Mouse (Mus musculus) Patski (cell line): ENCODE measurements around the gene Fgf11. TPM values are rescaled to one million over a fixed set of nuclear protein-coding genes. Genes with fewer than 3 reads are reported as not detected.

ENCODE experiments used
- ATAC-seq: fragments of 100-300 bp; one replicate; pipeline ENCODE4 v1.8.0; 2021
- CTCF ChIA-PET: fragments of 350-600 bp; sonication (Branson Sonifier 250); formaldehyde crosslinking; loops from one replicate; lab custom pipeline; 2022; ENCODE audit warnings: inconsistent platforms; lab: Charles Lee
- POLR2A ChIA-PET: fragments of 350-600 bp; sonication (Branson Sonifier 250); formaldehyde crosslinking; loops from one replicate; lab custom pipeline; 2022; ENCODE audit warnings: antibody characterized with exemption, inconsistent platforms; lab: Charles Lee
- DNase-seq: peaks from one replicate; pipeline ENCODE4 v3.0.0-alpha.2; 2011; ENCODE audit warnings: low read depth, low spot score
- H3K27me3 ChIP-seq: fragments of 371-371 bp; one replicate; pipeline ENCODE4 v1.5.1; 2021
- CTCF ChIP-seq: fragments of 100-300 bp; IDR thresholded peaks from one replicate; pipeline ENCODE4 v1.5.1; 2021
- in situ Hi-C: fragments of 300-500 bp; cut with MboI; formaldehyde crosslinking; loops from 3 replicates; pipeline ENCODE4 v1.11.1; 2018; ENCODE audit warnings: low pct_unique_long_range_greater_than_20kb, mixed read lengths
- polyA plus RNA-seq: library from polyadenylated mRNA; unstranded; gene quantifications from one replicate; pipeline ENCODE4 v1.2.3, GENCODE M21; 2021

Fgf11 gene
- polyA plus RNA-seq, 1 experiment from 2014 or later: 0.03 TPM

GRCm38 (mm10) chr11:69787306-69787705 is 14.4 kb downstream of the Fgf11 start:
- in situ Hi-C loops: no loop called here
- no peak for DNase-seq
- CTCF ChIA-PET: no interaction called here
- TF ChIP-seq CTCF: no peak
- no peaks in the 10 kb centered on the region for H3K27me3 ChIP-seq
- no peak for ATAC-seq
- POLR2A ChIA-PET: no interaction called here

- TF ChIP-seq CTCF: no peak
- no peaks in the 10 kb centered on the region for H3K27me3 ChIP-seq
- DNase-seq: no peak
- in situ Hi-C loops: no loop called here
- CTCF ChIA-PET: interaction anchor here (0.7 to 1.9 kb wide), 3 partner anchors 10 to 15 kb away, joined by 3 to 7 read pairs (median 4); no protein-coding TSS in a partner anchor
- no peak for ATAC-seq
- POLR2A ChIA-PET: no interaction called here
Measured at GRCm38 (mm10) chr11:69784793-69785272, 16.8 kb downstream of the Fgf11 start.

- ATAC-seq (no peak), DNase-seq (no peak)
- in situ Hi-C loops: no loop called here
- TF ChIP-seq CTCF: no peak
- no peaks in the 10 kb centered on the region for H3K27me3 ChIP-seq
- CTCF ChIA-PET: interaction anchor here (1.2 kb wide), 1 partner anchor 11 kb away, joined by 3 read pairs; no protein-coding TSS in a partner anchor
- POLR2A ChIA-PET: interaction anchor here (1.0 to 2.0 kb wide), 2 partner anchors 15 to 101 kb away, joined by 3 to 6 read pairs; no protein-coding TSS in a partner anchor
Measured at GRCm38 (mm10) chr11:69781828-69782227, 19.8 kb downstream of the Fgf11 start.

- POLR2A ChIA-PET: interaction anchor here (1.0 to 1.2 kb wide), 3 partner anchors 10 to 59 kb away, joined by 3 to 4 read pairs (median 3); partner anchors contain the start of genes Nlgn2 and Tmem256
- DNase-seq: no peak
- in situ Hi-C loops: no loop called here
- no peaks in the 10 kb centered on the region for H3K27me3 ChIP-seq
- CTCF ChIA-PET: no interaction called here
- TF ChIP-seq CTCF: no peak
- no peak for ATAC-seq
Measured at GRCm38 (mm10) chr11:69778985-69779384, 22.7 kb downstream of the Fgf11 start.

GRCm38 (mm10) chr11:69778258-69778982 is 23.2 kb downstream of the Fgf11 start:
- no peak for TF ChIP-seq CTCF
- no peak for DNase-seq
- in situ Hi-C loops: no loop called here
- ChIA-PET CTCF (interaction anchor here (1.3 kb wide), 1 partner anchor 15 kb away, joined by 3 read pairs; no protein-coding TSS in a partner anchor), POLR2A (interaction anchor here (1.0 to 1.2 kb wide), 3 partner anchors 10 to 60 kb away, joined by 3 to 4 read pairs (median 3); partner anchors contain the start of genes Nlgn2 and Tmem256)
- H3K27me3 ChIP-seq: no peaks in the 10 kb centered on the region
- no peak for ATAC-seq

- DNase-seq: no peak
- ATAC-seq: no peak
- in situ Hi-C loops: no loop called here
- H3K27me3 ChIP-seq: no peaks in the 10 kb centered on the region
- ChIA-PET CTCF (interaction anchor here (1.3 kb wide), 1 partner anchor 15 kb away, joined by 3 read pairs; no protein-coding TSS in a partner anchor), POLR2A (interaction anchor here (1.0 to 1.2 kb wide), 3 partner anchors 10 to 60 kb away, joined by 3 to 4 read pairs (median 3); partner anchors contain the start of genes Nlgn2 and Tmem256)
- no peak for TF ChIP-seq CTCF
Measured at GRCm38 (mm10) chr11:69777504-69778257, 24.0 kb downstream of the Fgf11 start.

GRCm38 (mm10) chr11:69776488-69776887 is 25.2 kb downstream of the Fgf11 start:
- no peak for TF ChIP-seq CTCF
- POLR2A ChIA-PET: no interaction called here
- in situ Hi-C loops: no loop called here
- no peak for DNase-seq
- H3K27me3 ChIP-seq: no peaks in the 10 kb centered on the region
- CTCF ChIA-PET: no interaction called here
- ATAC-seq: no peak

- no peak for TF ChIP-seq CTCF
- ChIA-PET POLR2A (no interaction called here), CTCF (no interaction called here)
- DNase-seq: no peak
- no peaks in the 10 kb centered on the region for H3K27me3 ChIP-seq
- in situ Hi-C loops: no loop called here
- no peak for ATAC-seq
Measured at GRCm38 (mm10) chr11:69775716-69776115, 25.9 kb downstream of the Fgf11 start.

- ChIA-PET POLR2A (no interaction called here), CTCF (interaction anchor here (0.7 kb wide), 1 partner anchor 10 kb away, joined by 3 read pairs; no protein-coding TSS in a partner anchor)
- no peak for TF ChIP-seq CTCF
- H3K27me3 ChIP-seq: no peaks in the 10 kb centered on the region
- ATAC-seq (no peak), DNase-seq (no peak)
- in situ Hi-C loops: no loop called here
Measured at GRCm38 (mm10) chr11:69774961-69775360, 26.7 kb downstream of the Fgf11 start.

GRCm38 (mm10) chr11:69767625-69767909 is 34.1 kb downstream of the Fgf11 start:
- ChIA-PET CTCF (no interaction called here), POLR2A (interaction anchor here (0.9 to 1.7 kb wide), 3 partner anchors 9 to 15 kb away, joined by 3 to 6 read pairs (median 5); partner anchors contain the start of gene Polr2a)
- ATAC-seq (no peak), DNase-seq (no peak)
- in situ Hi-C loops: no loop called here
- H3K27me3 ChIP-seq: no peaks in the 10 kb centered on the region
- TF ChIP-seq CTCF: no peak
